Mouse (Mus musculus) liver, embryonic 14.5 days (tissue): ENCODE data around the gene Gart. TPM values are rescaled to one million over a fixed set of nuclear protein-coding genes. Genes with fewer than 3 reads are reported as not detected.

Experiments used
- ATAC-seq: fragments of 200-750 bp; cut with Nextera tagmentation; 2 replicates; pipeline ENCODE4 v1.8.0; 2017; ENCODE audit warnings: moderate number of reproducible peaks, mild to moderate bottlenecking, moderate library complexity; ENCODE audit not compliant: insufficient read depth
- DNase-seq, 3 experiments: peaks; one replicate each; pipeline ENCODE4 v3.0.0-alpha.2; 2012 to 2013; ENCODE audit warnings: low read depth in 3 of 3, low spot score in 3 of 3
- H3K27ac ChIP-seq: fragments of 300-500 bp; sonication (generic); 2 replicates; pipeline ENCODE4 v1.5.1; 2014; ENCODE audit warnings: moderate library complexity, mild to moderate bottlenecking, control low read depth, inconsistent platforms
- H3K27me3 ChIP-seq: fragments of 300-500 bp; sonication (generic); 2 replicates; pipeline ENCODE4 v1.6.1; 2014; ENCODE audit warnings: mild to moderate bottlenecking, low read length, moderate library complexity; ENCODE audit not compliant: control insufficient read depth, insufficient read depth
- H3K36me3 ChIP-seq: fragments of 300-500 bp; sonication (generic); replicated peaks from 2 replicates; pipeline ENCODE4 v1.6.1; 2014; ENCODE audit warnings: low read depth; ENCODE audit not compliant: control insufficient read depth, insufficient read depth
- H3K4me1 ChIP-seq, 2 experiments: fragments of 200-500 bp in 1 of 2; fragments of 300-500 bp in 1 of 2; sonication (generic) in 1 of 2; replicated peaks; 2 replicates each; pipeline ENCODE4 v1.6.1; 2012 to 2014; ENCODE audit warnings: antibody characterized with exemption in 1 of 2, inconsistent platforms in 1 of 2, low read length in 1 of 2; ENCODE audit not compliant: control insufficient read depth in 2 of 2, insufficient read depth in 2 of 2
- H3K4me2 ChIP-seq: fragments of 300-500 bp; sonication (generic); 2 replicates; pipeline ENCODE4 v1.6.1; 2014; ENCODE audit warnings: low read depth, mild to moderate bottlenecking, control low read depth, moderate library complexity
- H3K4me3 ChIP-seq, 2 experiments: fragments of 200-500 bp in 1 of 2; fragments of 300-500 bp in 1 of 2; sonication (generic) in 1 of 2; 2 replicates each; pipeline ENCODE4 v1.5.1; 2012 to 2014; ENCODE audit warnings: low read depth in 2 of 2, low read length in 2 of 2, mild to moderate bottlenecking in 2 of 2, control low read depth in 1 of 2, inconsistent platforms in 1 of 2, moderate library complexity in 1 of 2; ENCODE audit not compliant: insufficient read depth in 1 of 2
- H3K9ac ChIP-seq: fragments of 300-500 bp; sonication (generic); replicated peaks from 2 replicates; pipeline ENCODE4 v1.6.1; 2014; ENCODE audit warnings: mild to moderate bottlenecking, control low read depth, moderate library complexity
- H3K9me3 ChIP-seq: fragments of 300-500 bp; sonication (generic); 2 replicates; pipeline ENCODE4 v1.6.1; 2016; ENCODE audit warnings: low read length, mixed read lengths; ENCODE audit not compliant: control insufficient read depth
- CTCF ChIP-seq: IDR thresholded peaks from 2 replicates; pipeline ENCODE4 v1.5.1; 2016; ENCODE audit warnings: antibody characterized with exemption, low read depth, control low read depth
- EP300 ChIP-seq: IDR thresholded peaks from 2 replicates; pipeline ENCODE4 v1.6.1; 2016; ENCODE audit warnings: antibody characterized with exemption, low read depth
- WGBS: fragments of 180-500 bp; shearing (Covaris S2); extraction: QIAGEN DNeasy Blood & Tissue Kit; methylation state at CpG from one replicate; pipeline ENCODE4 v1.1.7; 2014; ENCODE audit not compliant: insufficient replicate concordance; 5-methylcytosine and 5-hydroxymethylcytosine counted together
- polyA plus RNA-seq, 2 experiments: library from polyadenylated mRNA; depleted of rRNA in 1 of 2; stranded (reverse) in 1 of 2; unstranded in 1 of 2; fragments of >200 nt; fragmentation: Nextera tagmentation in 1 of 2; extraction: Ambion mirVana in 1 of 2; gene quantifications; 2 replicates each; pipeline versions ENCODE4 v1.2.1 to v1.2.3; 2012 to 2014

The Gart gene
- polyA plus RNA-seq, 2 experiments = 42.3 to 61.3 TPM

- Histone ChIP-seq H3K4me3 (no peak overlapping the region), H3K9ac (no peak overlapping the region), H3K4me2 (no peak overlapping the region), H3K27ac (no peak overlapping the region), H3K36me3 (no peaks in the 10 kb centered on the region), H3K4me1 (no peaks in the 10 kb centered on the region), H3K27me3 (no peaks in the 10 kb centered on the region), H3K9me3 (no peaks in the 10 kb centered on the region)
- DNase-seq = no peak
- ATAC-seq = no peak
- TF ChIP-seq EP300 = no peak
- TF ChIP-seq CTCF = no peak
- WGBS = 75% methylated on average over 14 of the region's 14 CpGs
These were observed 67.6 kb downstream of the Gart start for GRCm38 (mm10) chr16:91578980-91579720.

- Histone ChIP-seq H3K9me3 (no peaks in the 10 kb centered on the region), H3K4me1 (no peaks in the 10 kb centered on the region; a peak in 1 of 4 replicates), H3K27me3 (no peaks in the 10 kb centered on the region), H3K4me3 (no peak overlapping the region), H3K9ac (no peak overlapping the region), H3K4me2 (no peak overlapping the region), H3K36me3 (no peaks in the 10 kb centered on the region), H3K27ac (no peak overlapping the region)
- TF ChIP-seq EP300 (no peak), CTCF (no peak)
- DNase-seq (no peak), ATAC-seq (no peak)
- 79% methylated on average over 13 of the region's 13 CpGs for WGBS
These were observed 71.6 kb downstream of the Gart start for GRCm38 (mm10) chr16:91575151-91575550.

Other genes with a start within 250 kb of the Gart start
- gene Il10rb, start 240.8 kb downstream of the Gart start, polyA plus RNA-seq (2012; rRNA removed) = 12.4 and 12.7 TPM in 2 replicates
- gene Il10rb, start 240.8 kb downstream of the Gart start, polyA plus RNA-seq (2014; fragmentation: Nextera tagmentation; extraction: Ambion mirVana) = 24.9 and 28.7 TPM in 2 replicates
- 9.3 and 11.6 TPM in 2 replicates for gene Ifnar1, start 161.7 kb downstream of the Gart start, polyA plus RNA-seq (2012; rRNA removed)
- gene Ifnar1, start 161.7 kb downstream of the Gart start, polyA plus RNA-seq (2014; fragmentation: Nextera tagmentation; extraction: Ambion mirVana) = 15.4 and 16.2 TPM in 2 replicates
- gene Ifngr2, start 99.9 kb downstream of the Gart start, polyA plus RNA-seq (2012; rRNA removed) = 3.9 and 4.9 TPM in 2 replicates
- 13.1 and 13.5 TPM in 2 replicates for gene Ifngr2, start 99.9 kb downstream of the Gart start, polyA plus RNA-seq (2014; fragmentation: Nextera tagmentation; extraction: Ambion mirVana)
- 2.5 and 2.8 TPM in 2 replicates for gene Tmem50b, start 49.2 kb downstream of the Gart start, polyA plus RNA-seq (2012; rRNA removed)
- 5.0 TPM in 2 replicates for gene Tmem50b, start 49.2 kb downstream of the Gart start, polyA plus RNA-seq (2014; fragmentation: Nextera tagmentation; extraction: Ambion mirVana)
- 0.53 and 0.71 TPM in 2 replicates for gene Dnajc28, start 27.9 kb downstream of the Gart start, polyA plus RNA-seq (2012; rRNA removed)
- gene Dnajc28, start 27.9 kb downstream of the Gart start, polyA plus RNA-seq (2014; fragmentation: Nextera tagmentation; extraction: Ambion mirVana) = 1.6 and 1.8 TPM in 2 replicates
- 48.2 and 64.2 TPM in 2 replicates for gene Son, start 554 bp upstream of the Gart start, polyA plus RNA-seq (2012; rRNA removed)
- gene Son, start 554 bp upstream of the Gart start, polyA plus RNA-seq (2014; fragmentation: Nextera tagmentation; extraction: Ambion mirVana) = 42.9 and 45.0 TPM in 2 replicates
- gene Donson, start 41.8 kb upstream of the Gart start, polyA plus RNA-seq (2012; rRNA removed) = 13.8 and 26.2 TPM in 2 replicates
- 32.0 and 32.8 TPM in 2 replicates for gene Donson, start 41.8 kb upstream of the Gart start, polyA plus RNA-seq (2014; fragmentation: Nextera tagmentation; extraction: Ambion mirVana)
- 12.1 and 17.9 TPM in 2 replicates for gene Cryzl1, start 82.0 kb upstream of the Gart start, polyA plus RNA-seq (2012; rRNA removed)
- gene Cryzl1, start 82.0 kb upstream of the Gart start, polyA plus RNA-seq (2014; fragmentation: Nextera tagmentation; extraction: Ambion mirVana) = 29.7 and 32.3 TPM in 2 replicates
- gene Itsn1, start 82.3 kb upstream of the Gart start, polyA plus RNA-seq (2012; rRNA removed) = 46.8 and 54.4 TPM in 2 replicates
- gene Itsn1, start 82.3 kb upstream of the Gart start, polyA plus RNA-seq (2014; fragmentation: Nextera tagmentation; extraction: Ambion mirVana) = 30.6 and 31.4 TPM in 2 replicates